Mouse (Mus musculus) stomach, postnatal 0 days (tissue): ENCODE results near the gene Nrgn. TPM values are rescaled to one million over a fixed set of nuclear protein-coding genes. Genes with fewer than 3 reads are reported as not detected.

ENCODE experiments used
- ATAC-seq: fragments of 200-750 bp; cut with Nextera tagmentation; 2 replicates; pipeline ENCODE4 v1.8.0; 2017; ENCODE audit not compliant: low FRiP score, low TSS enrichment
- DNase-seq: peaks from one replicate; pipeline ENCODE4 v3.0.0-alpha.2; 2016; ENCODE audit warnings: low spot score
- H3K27ac ChIP-seq: fragments of 300-500 bp; sonication (generic); replicated peaks from 2 replicates; pipeline ENCODE4 v1.5.1; 2014; ENCODE audit warnings: mild to moderate bottlenecking, control low read depth
- H3K27me3 ChIP-seq: fragments of 300-500 bp; sonication (generic); 2 replicates; pipeline ENCODE4 v1.6.1; 2014; ENCODE audit warnings: low read length; ENCODE audit not compliant: control insufficient read depth, insufficient read depth
- H3K36me3 ChIP-seq: fragments of 300-500 bp; sonication (generic); 2 replicates; pipeline ENCODE4 v1.6.1; 2014; ENCODE audit warnings: low read length, mixed read lengths; ENCODE audit not compliant: control insufficient read depth, insufficient read depth
- H3K4me1 ChIP-seq: fragments of 300-500 bp; sonication (generic); replicated peaks from 2 replicates; pipeline ENCODE4 v1.6.1; 2014; ENCODE audit warnings: antibody characterized with exemption; ENCODE audit not compliant: control insufficient read depth, insufficient read depth
- H3K4me2 ChIP-seq: fragments of 300-500 bp; sonication (generic); replicated peaks from 2 replicates; pipeline ENCODE4 v1.6.1; 2014; ENCODE audit warnings: low read depth, mild to moderate bottlenecking, control low read depth, moderate library complexity
- H3K4me3 ChIP-seq: fragments of 300-500 bp; sonication (generic); 2 replicates; pipeline ENCODE4 v1.5.1; 2014; ENCODE audit warnings: low read depth, low read length, control low read depth
- H3K9ac ChIP-seq: fragments of 300-500 bp; sonication (generic); 2 replicates; pipeline ENCODE4 v1.6.1; 2014; ENCODE audit warnings: mild to moderate bottlenecking, low read length, control low read depth, mixed read lengths
- H3K9me3 ChIP-seq: fragments of 300-500 bp; sonication (generic); 2 replicates; pipeline ENCODE4 v1.6.1; 2016; ENCODE audit warnings: low read length; ENCODE audit not compliant: control insufficient read depth
- CTCF ChIP-seq: IDR thresholded peaks from 2 replicates; pipeline ENCODE4 v1.5.1; 2016; ENCODE audit warnings: antibody characterized with exemption, low read depth, mild to moderate bottlenecking, moderate library complexity
- EP300 ChIP-seq: optimal IDR thresholded peaks from 2 replicates; pipeline ENCODE3; 2016; ENCODE audit warnings: antibody characterized with exemption
- WGBS: fragments of 180-500 bp; shearing (Covaris S2); extraction: QIAGEN DNeasy Blood & Tissue Kit; methylation state at CpG from one replicate; pipeline ENCODE4 v1.1.7; 2014; 5-methylcytosine and 5-hydroxymethylcytosine counted together
- polyA plus RNA-seq: library from polyadenylated mRNA; unstranded; fragments of >200 nt; fragmentation: Nextera tagmentation; extraction: Ambion mirVana; gene quantifications from 2 replicates; pipeline ENCODE4 v1.2.1, GENCODE M21; 2015

Gene Nrgn
- polyA plus RNA-seq, 1 experiment from 2014 or later, result 2.3 TPM

DNA sequence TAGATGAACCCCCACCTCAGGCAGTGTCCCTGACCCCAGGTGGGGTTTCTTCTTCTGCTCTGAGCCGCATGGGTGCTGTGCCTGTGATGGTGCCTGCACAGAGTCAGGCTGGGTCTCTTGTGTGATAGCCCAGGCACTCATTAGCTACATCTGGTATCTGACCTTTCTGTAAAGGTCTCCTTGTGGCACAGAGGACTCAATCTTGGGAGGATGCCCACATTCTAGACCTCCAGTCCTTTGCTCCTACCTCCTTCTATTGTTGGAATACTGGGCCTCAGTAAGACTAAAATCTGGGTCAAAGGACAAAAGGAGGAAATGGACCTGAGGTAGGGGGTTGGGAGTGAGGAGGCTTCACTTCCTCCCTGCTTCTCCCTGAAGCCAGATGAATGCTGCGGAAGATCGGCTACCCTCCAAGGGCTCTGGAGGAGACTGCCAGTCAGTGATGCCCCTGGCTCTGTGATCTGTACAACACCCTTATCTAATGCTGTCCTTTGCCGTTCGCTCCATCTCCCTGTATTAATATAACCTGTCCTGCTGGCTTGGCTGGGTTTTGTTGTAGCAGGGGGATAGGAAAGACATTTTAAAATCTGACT, 14.9 kb downstream of the Nrgn start:
- Histone ChIP-seq H3K9me3 (no peaks in the 10 kb centered on the region), H3K4me3 (no peak overlapping the region), H3K4me1 (no peaks in the 10 kb centered on the region), H3K4me2 (no peak overlapping the region), H3K36me3 (no peaks in the 10 kb centered on the region), H3K27ac (no peak overlapping the region), H3K27me3 (no peaks in the 10 kb centered on the region), H3K9ac (no peak overlapping the region)
- TF ChIP-seq CTCF (no peak), EP300 (no peak)
- 74% methylated on average over 5 of the region's 5 CpGs for WGBS
- DNase-seq (no peak), ATAC-seq (no peak)

DNA sequence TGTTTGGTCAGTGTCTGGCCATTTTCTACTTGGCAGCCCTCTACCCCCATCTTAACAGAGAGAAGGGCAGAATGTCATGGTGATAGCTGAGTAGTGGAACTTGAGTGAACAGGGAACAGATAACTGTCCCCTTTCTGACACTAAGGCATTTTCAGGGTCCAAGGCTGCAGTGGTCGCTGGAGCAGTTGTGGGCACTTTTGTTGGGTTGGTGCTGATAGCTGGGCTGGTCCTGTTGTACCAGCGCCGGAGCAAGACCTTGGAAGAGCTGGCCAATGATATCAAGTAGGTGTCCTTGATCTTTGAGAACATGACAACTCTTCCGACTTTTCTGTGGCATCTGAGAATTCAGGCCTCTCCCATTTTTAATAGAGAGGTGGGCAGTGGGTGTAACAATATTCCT, 15.9 kb downstream of the Nrgn start:
- H3K27ac ChIP-seq, result no peak overlapping the region
- H3K27me3 ChIP-seq, result no peaks in the 10 kb centered on the region
- no peaks in the 10 kb centered on the region for H3K36me3 ChIP-seq
- no peak overlapping the region for H3K4me3 ChIP-seq
- H3K9me3 ChIP-seq, result no peaks in the 10 kb centered on the region
- no peak for ATAC-seq
- no peak overlapping the region for H3K4me2 ChIP-seq
- no peak for DNase-seq
- no peaks in the 10 kb centered on the region for H3K4me1 ChIP-seq
- 82% methylated on average over 4 of the region's 4 CpGs for WGBS
- TF ChIP-seq CTCF (no peak), EP300 (no peak)
- H3K9ac ChIP-seq, result no peak overlapping the region

DNA sequence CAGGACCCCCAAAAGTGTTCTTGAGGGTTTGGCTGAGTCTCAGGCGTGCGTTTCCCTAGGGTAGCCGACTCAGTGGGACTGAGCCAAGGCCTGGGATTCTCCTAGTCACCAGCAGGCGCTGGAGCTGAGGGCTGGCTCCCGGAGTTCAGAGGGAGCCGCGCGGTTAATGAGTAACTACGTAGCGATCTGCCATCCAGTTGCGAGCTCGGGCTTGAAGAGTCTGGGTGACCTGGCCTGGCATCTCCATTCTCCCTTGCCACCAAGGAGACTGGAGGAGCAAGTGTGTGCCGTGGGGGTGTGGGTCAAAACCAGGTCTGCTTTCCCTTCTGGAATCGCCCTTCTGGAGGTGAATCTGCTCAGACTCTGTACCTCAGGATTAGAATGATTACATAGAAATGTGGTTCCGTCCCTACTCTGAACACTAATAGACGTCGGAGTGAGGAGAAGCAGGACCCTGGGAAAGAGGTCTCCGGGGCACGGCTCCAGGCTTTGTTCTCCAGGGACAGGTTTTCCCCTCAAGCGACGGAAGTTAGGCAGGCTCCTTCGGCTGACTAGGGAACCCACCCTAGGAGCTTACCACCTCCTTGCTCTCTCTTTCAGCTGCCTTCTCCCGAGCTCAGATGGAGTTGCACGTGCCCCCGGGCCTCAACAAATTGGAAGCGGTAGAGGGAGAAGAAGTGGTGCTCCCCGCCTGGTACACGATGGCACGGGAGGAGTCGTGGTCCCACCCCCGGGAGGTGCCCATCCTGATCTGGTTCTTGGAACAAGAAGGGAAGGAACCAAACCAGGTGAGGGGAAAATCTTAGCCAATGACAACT, 21.6 kb downstream of the Nrgn start:
- ATAC-seq, result peak; percentile 90
- TF ChIP-seq CTCF, result peak; percentile 72
- no peak for TF ChIP-seq EP300
- peak overlapping the region; percentile 58 for H3K4me2 ChIP-seq

DNA sequence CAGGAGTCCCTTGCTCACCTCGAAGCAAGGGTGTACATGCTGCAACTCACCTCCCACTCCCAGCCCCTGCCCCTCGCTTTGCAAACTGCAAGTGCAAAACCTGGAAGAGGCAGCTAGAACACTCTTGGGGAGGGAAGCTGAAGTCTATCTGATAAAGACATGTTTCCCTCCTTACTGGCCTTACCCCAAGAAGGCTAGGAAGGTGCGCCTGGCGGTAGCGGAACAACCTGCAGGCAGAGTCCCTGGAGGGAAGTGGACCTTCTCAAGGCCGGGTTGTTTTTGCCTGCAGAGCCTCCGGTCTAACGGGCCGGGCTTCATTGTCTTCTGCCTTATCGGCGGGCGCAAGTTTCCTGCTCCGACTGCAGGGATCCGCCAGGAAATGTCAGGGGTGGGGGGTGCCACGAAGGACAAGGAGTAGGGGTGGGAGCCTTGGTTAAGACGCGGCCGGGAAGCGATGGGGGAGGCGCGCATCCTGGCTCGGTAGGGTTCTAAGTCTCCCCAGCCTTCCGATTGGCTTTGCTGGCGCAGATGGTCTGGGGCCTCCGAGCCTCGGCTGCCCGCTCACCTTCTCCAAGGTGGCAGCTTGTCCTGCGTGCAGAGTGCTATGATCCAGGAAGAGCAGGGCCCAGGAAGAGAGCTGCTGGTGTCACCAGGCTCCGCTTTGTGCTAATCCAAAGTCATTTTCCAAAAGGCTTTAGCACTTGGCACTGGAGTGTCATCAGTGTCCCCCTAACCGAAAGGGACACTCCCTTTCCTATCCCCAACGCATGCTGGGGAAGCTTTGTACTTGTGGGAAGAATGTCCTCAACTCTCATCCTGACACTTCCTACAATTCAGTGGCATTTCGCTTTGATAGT, 22.4 kb downstream of the Nrgn start:
- H3K9ac ChIP-seq, result peak overlapping the region; percentile 47
- peak overlapping the region; percentile 40 for H3K4me3 ChIP-seq
- TF ChIP-seq EP300 (peak; percentile 67), CTCF (peak; percentile 60)
- DNase-seq (peak; percentile 61), ATAC-seq (peak; percentile 49)
- H3K9me3 ChIP-seq, result no peaks in the 10 kb centered on the region
- peak overlapping the region; percentile 77 for H3K27ac ChIP-seq
- H3K36me3 ChIP-seq, result no peaks in the 10 kb centered on the region
- no peaks in the 10 kb centered on the region for H3K4me1 ChIP-seq
- no peaks in the 10 kb centered on the region for H3K27me3 ChIP-seq
- peak overlapping the region; percentile 58 for H3K4me2 ChIP-seq
- WGBS, result 6% methylated on average over 32 of the region's 32 CpGs

More for the DNA sequence above, 21.6 kb downstream of the Nrgn start:
- Histone ChIP-seq H3K4me3 (peak overlapping the region; percentile 40), H3K4me1 (no peaks in the 10 kb centered on the region), H3K9ac (peak overlapping the region; percentile 47), H3K27ac (peak overlapping the region; percentile 67), H3K36me3 (no peaks in the 10 kb centered on the region), H3K9me3 (no peaks in the 10 kb centered on the region), H3K27me3 (no peaks in the 10 kb centered on the region)
- peak; percentile 91 for DNase-seq
- WGBS, result 4% methylated on average over 31 of the region's 31 CpGs

DNA sequence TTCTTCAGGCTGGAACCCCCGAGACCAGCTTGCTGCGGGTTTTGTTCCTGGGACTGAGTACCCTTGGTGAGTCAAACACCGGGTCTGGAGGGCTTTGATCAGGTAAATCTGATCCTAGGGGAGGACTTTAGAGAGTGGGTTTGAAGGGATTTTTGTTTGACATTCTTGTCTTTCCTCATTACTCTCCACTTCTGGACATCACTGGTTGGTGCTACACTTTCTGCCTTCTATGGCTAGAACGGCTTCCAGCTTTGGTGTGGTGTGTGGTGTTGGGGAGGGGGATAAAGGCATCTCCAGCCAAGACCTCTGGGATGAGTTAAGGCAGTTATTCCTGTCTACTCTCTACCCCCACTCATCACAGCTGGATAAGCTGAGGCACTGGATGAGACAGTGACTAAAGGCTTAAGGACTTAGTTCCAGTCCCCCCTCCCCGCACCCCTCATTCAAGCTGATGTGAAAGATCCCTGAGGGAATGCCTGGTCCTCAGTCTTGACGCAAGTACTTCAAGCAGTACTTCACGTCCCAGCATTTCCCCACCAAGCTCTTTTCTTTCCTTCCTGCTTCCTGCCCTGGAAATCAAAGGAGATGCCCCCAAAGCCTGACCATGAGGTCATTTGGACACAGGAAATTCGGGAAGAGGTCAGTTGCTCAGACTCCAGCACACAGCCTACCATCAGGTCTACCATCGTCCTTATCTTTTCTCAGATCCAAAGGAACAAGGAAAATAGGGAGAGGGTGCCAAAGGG, 24.3 kb downstream of the Nrgn start:
- ATAC-seq (no peak), DNase-seq (no peak)
- Histone ChIP-seq H3K36me3 (no peaks in the 10 kb centered on the region), H3K9ac (peak overlapping the region; percentile 8; the same call in 1 of the 2 replicates), H3K27me3 (no peaks in the 10 kb centered on the region), H3K4me2 (peak overlapping the region; percentile 43; the same call in 1 of the 2 replicates), H3K27ac (peak overlapping the region; percentile 77), H3K4me3 (peak overlapping the region; percentile 19), H3K4me1 (no peaks in the 10 kb centered on the region), H3K9me3 (no peaks in the 10 kb centered on the region)
- 52% methylated on average over 9 of the region's 9 CpGs for WGBS
- no peak for TF ChIP-seq CTCF
- TF ChIP-seq EP300, result no peak
